Mouse (Mus musculus) left cerebral cortex, adult 2 months (tissue): Measurements from ENCODE around the gene Slfn5. TPM values are rescaled to one million over a fixed set of nuclear protein-coding genes. Genes with fewer than 3 reads are reported as not detected.
A peak's percentile ranks its signal among the peaks of the same experiment; 100 is the strongest.
"Not testable (repeated sequence)": the region's sequence is repeated elsewhere in the genome, so short reads cannot be mapped to it uniquely, and the experiment has no call there.

Experiments used
- DNase-seq, 2 experiments: peaks; one replicate each; pipeline ENCODE4 v3.0.0; 2021 to 2022; ENCODE audit warnings: low spot score in 2 of 2, mixed read lengths in 1 of 2; ENCODE audit errors: extremely low spot score in 1 of 2
- H3K27ac ChIP-seq: fragments of 200-600 bp; 2 replicates; pipeline ENCODE4 v1.8.1; 2022
- H3K4me3 ChIP-seq: fragments of 200-600 bp; 2 replicates; pipeline ENCODE4 v1.8.1; 2022
- CTCF ChIP-seq: fragments of 200-600 bp; IDR thresholded peaks from 2 replicates; pipeline ENCODE4 v1.8.1; 2022; ENCODE audit warnings: antibody characterized with exemption, mild to moderate bottlenecking, moderate library complexity
- intact Hi-C: fragments of 180-260 bp; cut with DNase I; formaldehyde crosslinking; loops from one replicate; pipeline ENCODE4 v1.15.1; 2025
- total RNA-seq, 2 experiments: library from RNA; stranded (reverse); gene quantifications; 2 replicates each; pipeline ENCODE4 v1.2.3; 2021

Gene Slfn5
- total RNA-seq, 2 experiments from 2014 or later: 2.7 to 5.5 TPM

- TF ChIP-seq CTCF: no peak
- DNase-seq: no peak
- H3K4me3 ChIP-seq: peak overlapping the region; percentile 37
- peak overlapping the region; percentile 67 for H3K27ac ChIP-seq
- intact Hi-C loops: no loop called here
Measured at GRCm38 (mm10) chr11:82951865-82952611, 889 bp downstream of the Slfn5 start.

- intact Hi-C loops: no loop called here
- no peak for TF ChIP-seq CTCF
- Histone ChIP-seq H3K4me3 (peak overlapping the region; percentile 37), H3K27ac (no peak overlapping the region)
- no peak for DNase-seq
Measured at GRCm38 (mm10) chr11:82952612-82953542, 1.7 kb downstream of the Slfn5 start.

GRCm38 (mm10) chr11:82954631-82955030 lies 3.5 kb downstream of the Slfn5 start:
- DNase-seq: no peak
- Histone ChIP-seq H3K27ac (no peak overlapping the region), H3K4me3 (no peak overlapping the region)
- no peak for TF ChIP-seq CTCF
- intact Hi-C loops: no loop called here

GRCm38 (mm10) chr11:82956925-82957324 lies 5.8 kb downstream of the Slfn5 start:
- DNase-seq: no peak
- no peak for TF ChIP-seq CTCF
- intact Hi-C loops: no loop called here
- Histone ChIP-seq H3K27ac (no peak overlapping the region), H3K4me3 (no peak overlapping the region)

GRCm38 (mm10) chr11:82959613-82960012 lies 8.5 kb downstream of the Slfn5 start:
- DNase-seq: no peak
- peak; percentile 81 for TF ChIP-seq CTCF
- Histone ChIP-seq H3K27ac (no peak overlapping the region), H3K4me3 (no peak overlapping the region)
- intact Hi-C loops: loop anchor here (1.0 kb wide), 1 partner anchor 44 kb away; no protein-coding TSS in a partner anchor

GRCm38 (mm10) chr11:82961743-82962142 lies 10.6 kb downstream of the Slfn5 start:
- DNase-seq: no peak
- Histone ChIP-seq H3K27ac (no peak overlapping the region), H3K4me3 (no peak overlapping the region)
- intact Hi-C loops: no loop called here
- no peak for TF ChIP-seq CTCF

GRCm38 (mm10) chr11:82962215-82962614 lies 11.1 kb downstream of the Slfn5 start:
- intact Hi-C loops: no loop called here
- Histone ChIP-seq H3K27ac (no peak overlapping the region), H3K4me3 (no peak overlapping the region)
- no peak for DNase-seq
- TF ChIP-seq CTCF: no peak

GRCm38 (mm10) chr11:82970712-82971589 lies 19.8 kb downstream of the Slfn5 start:
- intact Hi-C loops: no loop called here
- peak; percentile 53 for TF ChIP-seq CTCF
- H3K27ac ChIP-seq: no peak overlapping the region
- peak overlapping the region; percentile 17; the same call in 1 of the 2 replicates for H3K4me3 ChIP-seq
- peak; percentile 17 to 18 for DNase-seq

GRCm38 (mm10) chr11:82971590-82971974 lies 20.4 kb downstream of the Slfn5 start:
- intact Hi-C loops: no loop called here
- TF ChIP-seq CTCF: no peak
- Histone ChIP-seq H3K27ac (no peak overlapping the region), H3K4me3 (no peak overlapping the region)
- DNase-seq: no peak

- intact Hi-C loops: no loop called here
- no peak overlapping the region for H3K27ac ChIP-seq
- TF ChIP-seq CTCF: no peak
- DNase-seq: no peak
- no peak overlapping the region for H3K4me3 ChIP-seq
Measured at GRCm38 (mm10) chr11:82973916-82974315, 22.8 kb downstream of the Slfn5 start.

- DNase-seq, intact Hi-C loops, H3K27ac ChIP-seq, H3K4me3 ChIP-seq: not testable (repeated sequence)
Measured at GRCm38 (mm10) chr11:82982409-82982808, 31.3 kb downstream of the Slfn5 start.
